Mouse (Mus musculus) T-helper 2 cell (primary cell): Measurements from ENCODE around the gene Vps53.

ENCODE experiments used
- in situ Hi-C: fragments of 300-600 bp; cut with MboI, MseI; formaldehyde crosslinking; loops from one replicate; pipeline ENCODE4 v1.15.1; 2025; ENCODE audit warnings: high pct_unique_total_duplicates

The Vps53 gene

GRCm38 (mm10) chr11:76060906-76061305 is 118.5 kb downstream of the Vps53 start:
- in situ Hi-C loops, result no loop called here

GRCm38 (mm10) chr11:76059971-76060370 is 119.5 kb downstream of the Vps53 start:
- in situ Hi-C loops, result loop anchor here (10.0 kb wide), 1 partner anchor 905 kb away; no protein-coding TSS in a partner anchor

GRCm38 (mm10) chr11:76056487-76056886 is 123.0 kb downstream of the Vps53 start:
- in situ Hi-C loops, result loop anchor here (10.0 kb wide), 1 partner anchor 908 kb away; no protein-coding TSS in a partner anchor

GRCm38 (mm10) chr11:76052496-76052895 is 127.0 kb downstream of the Vps53 start:
- in situ Hi-C loops, result loop anchor here (10.0 kb wide), 1 partner anchor 912 kb away; no protein-coding TSS in a partner anchor

GRCm38 (mm10) chr11:76050967-76051512 is 128.4 kb downstream of the Vps53 start:
- in situ Hi-C loops, result loop anchor here (10.0 kb wide), 1 partner anchor 914 kb away; no protein-coding TSS in a partner anchor

- in situ Hi-C loops, result loop anchor here (10.0 kb wide), 1 partner anchor 914 kb away; no protein-coding TSS in a partner anchor
Measured at GRCm38 (mm10) chr11:76050509-76050908, 128.9 kb downstream of the Vps53 start.

GRCm38 (mm10) chr11:76045367-76045766 is 134.1 kb downstream of the Vps53 start:
- in situ Hi-C loops, result no loop called here

- in situ Hi-C loops, result no loop called here
Measured at GRCm38 (mm10) chr11:76044468-76044867, 135.0 kb downstream of the Vps53 start.

GRCm38 (mm10) chr11:76042882-76043281 is 136.6 kb downstream of the Vps53 start:
- in situ Hi-C loops, result no loop called here

- in situ Hi-C loops, result no loop called here
Measured at GRCm38 (mm10) chr11:76042041-76042638, 137.3 kb downstream of the Vps53 start.

- in situ Hi-C loops, result no loop called here
Measured at GRCm38 (mm10) chr11:76040761-76041376, 138.6 kb downstream of the Vps53 start.

- in situ Hi-C loops, result no loop called here
Measured at GRCm38 (mm10) chr11:76040106-76040505, 139.3 kb downstream of the Vps53 start.

GRCm38 (mm10) chr11:76039271-76040053 is 140.0 kb downstream of the Vps53 start:
- in situ Hi-C loops, result no loop called here

- in situ Hi-C loops, result no loop called here
Measured at GRCm38 (mm10) chr11:76037581-76038294, 141.7 kb downstream of the Vps53 start.

GRCm38 (mm10) chr11:76035182-76035581 is 144.3 kb downstream of the Vps53 start:
- in situ Hi-C loops, result no loop called here

GRCm38 (mm10) chr11:76033836-76034235 is 145.6 kb downstream of the Vps53 start:
- in situ Hi-C loops, result no loop called here

GRCm38 (mm10) chr11:76033359-76033758 is 146.1 kb downstream of the Vps53 start:
- in situ Hi-C loops, result no loop called here

GRCm38 (mm10) chr11:76028072-76028465 is 151.4 kb downstream of the Vps53 start:
- in situ Hi-C loops, result no loop called here

- in situ Hi-C loops, result no loop called here
Measured at GRCm38 (mm10) chr11:76027139-76028071, 152.0 kb downstream of the Vps53 start, which contains the start of gene Rflnb. Rflnb (minus strand) TSS chr11:76027782.

- in situ Hi-C loops, result no loop called here
Measured at GRCm38 (mm10) chr11:76026527-76027138, 152.8 kb downstream of the Vps53 start.
